Mouse (Mus musculus) cortical plate, adult 2 months (tissue): ENCODE data around the gene Dbh.

Source experiments
- CTCF ChIP-seq: fragments of 200-500 bp; IDR thresholded peaks from 2 replicates; pipeline ENCODE4 v1.5.1; 2011; ENCODE audit warnings: mild to moderate bottlenecking, control low read depth, low read length; ENCODE audit not compliant: insufficient read depth; ENCODE audit errors: extremely low read depth
- POLR2A ChIP-seq: fragments of 200-500 bp; IDR thresholded peaks from 2 replicates; pipeline ENCODE4 v1.6.1; 2011; ENCODE audit warnings: mild to moderate bottlenecking, low read length, control low read depth; ENCODE audit not compliant: insufficient read depth; ENCODE audit errors: extremely low read depth

DNA sequence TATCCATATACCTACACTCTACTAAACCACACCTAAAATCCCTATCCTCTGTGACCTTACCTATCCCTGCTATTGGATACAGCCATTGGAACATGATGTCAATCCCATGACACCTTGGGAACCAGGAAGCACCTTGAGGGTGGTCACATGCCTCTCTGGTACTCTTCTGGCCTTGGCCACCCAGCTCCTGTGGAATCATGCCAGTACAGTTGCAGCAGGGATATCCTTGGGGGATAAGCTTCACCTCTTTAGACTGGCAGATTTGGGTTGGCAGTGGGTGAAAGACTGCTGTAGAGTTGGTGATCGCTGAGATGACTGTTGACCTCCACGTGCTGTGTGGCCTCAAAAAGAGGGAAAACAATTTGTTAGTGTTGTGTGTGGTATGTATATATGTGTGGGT, 3.5 kb upstream of the Dbh start:
- TF ChIP-seq POLR2A (no peak), CTCF (no peak)
